Mouse (Mus musculus) brain, embryonic 14.5 days (tissue): ENCODE data around the gene Fam20a.

Experiments used
- CTCF ChIP-seq: fragments of 200-500 bp; IDR thresholded peaks from 2 replicates; pipeline ENCODE4 v1.5.1; 2012; ENCODE audit warnings: inconsistent platforms, mild to moderate bottlenecking, moderate library complexity, borderline replicate concordance; ENCODE audit not compliant: insufficient read depth, insufficient read length; ENCODE audit errors: extremely low read depth
- POLR2A ChIP-seq: fragments of 200-500 bp; IDR thresholded peaks from 2 replicates; pipeline ENCODE4 v1.6.1; 2012; ENCODE audit warnings: mild to moderate bottlenecking, inconsistent platforms, borderline replicate concordance; ENCODE audit not compliant: poor library complexity, insufficient read depth, insufficient read length, severe bottlenecking; ENCODE audit errors: extremely low read depth

DNA sequence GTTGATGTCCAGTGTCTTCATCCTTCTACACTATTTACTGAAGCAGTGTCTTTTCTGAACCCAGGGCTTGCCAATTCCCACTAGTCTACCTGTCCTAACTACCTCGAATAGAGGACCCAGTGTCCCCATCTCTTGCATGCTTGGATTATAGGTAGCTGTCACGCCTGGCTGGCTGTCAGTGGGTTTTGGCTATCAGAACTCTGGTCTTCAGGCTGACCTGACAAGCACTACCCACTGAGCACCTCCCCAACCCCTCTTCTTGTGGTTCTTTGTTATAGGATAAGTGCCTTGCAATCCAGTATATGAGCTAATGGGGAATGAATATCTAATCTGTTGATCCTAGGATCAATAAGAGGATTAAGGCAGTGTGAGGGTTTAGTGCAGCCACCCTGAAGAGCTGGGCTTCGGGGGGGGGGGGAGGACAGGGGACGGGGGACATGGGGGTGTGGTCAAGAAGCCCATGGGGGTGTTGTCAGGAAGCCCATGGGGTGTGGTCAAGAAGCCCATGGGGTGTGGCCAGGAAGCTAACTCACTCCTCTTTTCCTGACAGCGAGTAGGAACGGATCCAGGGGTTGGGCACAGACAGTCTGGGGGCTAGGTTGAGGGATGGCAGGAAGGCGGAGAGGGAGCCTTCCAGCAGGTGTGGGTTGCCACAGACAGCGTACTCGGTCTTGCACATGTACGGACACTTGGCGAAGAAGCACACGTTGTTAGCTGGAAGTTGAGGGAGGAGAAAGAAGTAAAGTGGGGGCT is 45.3 kb downstream of the Fam20a start:
- TF ChIP-seq POLR2A: no peak
- TF ChIP-seq CTCF: no peak
